Mouse (Mus musculus) embryonic facial prominence, embryonic 15.5 days (tissue): ENCODE results near the gene Tnp2. TPM values are rescaled to one million over a fixed set of nuclear protein-coding genes. Genes with fewer than 3 reads are reported as not detected.

Experiments
- ATAC-seq: fragments of 200-750 bp; cut with Nextera tagmentation; 2 replicates; pipeline ENCODE4 v1.8.0; 2017; ENCODE audit warnings: low read depth, moderate TSS enrichment; ENCODE audit not compliant: insufficient number of reproducible peaks, low FRiP score, low TSS enrichment
- H3K27ac ChIP-seq: fragments of 300-500 bp; sonication (generic); replicated peaks from 2 replicates; pipeline ENCODE4 v1.5.1; 2015; ENCODE audit warnings: mild to moderate bottlenecking, inconsistent platforms
- H3K27me3 ChIP-seq: fragments of 300-500 bp; sonication (generic); 2 replicates; pipeline ENCODE4 v1.6.1; 2015; ENCODE audit warnings: inconsistent platforms
- H3K36me3 ChIP-seq: fragments of 300-500 bp; sonication (generic); 2 replicates; pipeline ENCODE4 v1.6.1; 2015; ENCODE audit warnings: mild to moderate bottlenecking, inconsistent platforms
- H3K4me1 ChIP-seq: fragments of 300-500 bp; sonication (generic); 2 replicates; pipeline ENCODE4 v1.6.1; 2015; ENCODE audit warnings: inconsistent platforms
- H3K4me2 ChIP-seq: fragments of 300-500 bp; sonication (generic); replicated peaks from 2 replicates; pipeline ENCODE4 v1.6.1; 2015; ENCODE audit warnings: mild to moderate bottlenecking, inconsistent platforms
- H3K4me3 ChIP-seq: fragments of 300-500 bp; sonication (generic); replicated peaks from 2 replicates; pipeline ENCODE4 v1.5.1; 2015; ENCODE audit warnings: mild to moderate bottlenecking, inconsistent platforms
- H3K9ac ChIP-seq: fragments of 300-500 bp; sonication (generic); 2 replicates; pipeline ENCODE4 v1.6.1; 2015; ENCODE audit warnings: inconsistent platforms
- H3K9me3 ChIP-seq: fragments of 300-500 bp; sonication (generic); replicated peaks from 2 replicates; pipeline ENCODE4 v1.6.1; 2016; ENCODE audit warnings: inconsistent platforms
- WGBS: fragments of 180-500 bp; shearing (Covaris S2); methylation state at CpG from one replicate; pipeline ENCODE4 v1.1.7; 2015; 5-methylcytosine and 5-hydroxymethylcytosine counted together
- polyA plus RNA-seq: library from polyadenylated mRNA; unstranded; fragments of >200 nt; fragmentation: Nextera tagmentation; extraction: Ambion mirVana; gene quantifications from 2 replicates; pipeline ENCODE4 v1.2.1, GENCODE M21; 2015

The Tnp2 gene
- polyA plus RNA-seq, 1 experiment from 2014 or later: not detected

GRCm38 (mm10) chr16:10739854-10740398 is 48.5 kb downstream of the Tnp2 start:
- peak overlapping the region; percentile 28; the same call in 1 of the 2 replicates for H3K27ac ChIP-seq
- no peak overlapping the region for H3K4me3 ChIP-seq
- no peaks in the 10 kb centered on the region for H3K9me3 ChIP-seq
- H3K4me1 ChIP-seq: peaks cover 49% of the 10 kb centered on the region
- no peaks in the 10 kb centered on the region for H3K36me3 ChIP-seq
- 59% methylated on average over 9 of the region's 9 CpGs for WGBS
- H3K27me3 ChIP-seq: no peaks in the 10 kb centered on the region
- ATAC-seq: no peak
- H3K9ac ChIP-seq: no peak overlapping the region
- no peak overlapping the region for H3K4me2 ChIP-seq

DNA sequence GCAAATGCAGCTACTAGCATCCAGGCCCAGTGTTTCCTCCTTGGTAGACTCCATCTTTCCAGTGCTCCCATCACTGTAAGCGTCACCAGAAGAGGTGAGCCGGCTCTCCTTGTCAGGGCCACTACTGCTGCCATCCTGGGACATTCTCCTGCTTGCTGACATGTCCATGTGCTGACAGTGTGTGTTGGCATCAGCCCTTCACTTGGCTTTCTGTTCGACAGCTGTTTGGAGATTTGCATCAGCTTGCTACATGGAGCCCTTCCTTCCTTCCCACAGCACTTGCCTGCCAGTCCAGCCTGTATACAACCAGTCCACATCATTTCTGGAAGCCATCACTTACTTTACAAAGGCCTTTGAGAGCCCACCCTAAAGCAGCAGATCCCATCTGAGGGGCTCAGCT is 49.6 kb downstream of the Tnp2 start:
- 0 out of 2 replicates have a peak overlapping the region, but pooled peaks have one; percentile 55 for H3K27ac ChIP-seq
- peaks cover 44% of the 10 kb centered on the region for H3K4me1 ChIP-seq
- WGBS: 62% methylated on average over 3 of the region's 3 CpGs
- ATAC-seq: no peak
- no peaks in the 10 kb centered on the region for H3K27me3 ChIP-seq
- H3K36me3 ChIP-seq: no peaks in the 10 kb centered on the region
- H3K4me2 ChIP-seq: no peak overlapping the region
- no peak overlapping the region for H3K4me3 ChIP-seq
- no peaks in the 10 kb centered on the region for H3K9me3 ChIP-seq
- H3K9ac ChIP-seq: no peak overlapping the region

Other genes starting within 250 kb of the Tnp2 start
- 26.5 and 26.7 TPM in 2 replicates for gene Dexi, start 245.6 kb downstream of the Tnp2 start, polyA plus RNA-seq
- 39.6 and 42.8 TPM in 2 replicates for gene Clec16a, start 243.3 kb downstream of the Tnp2 start, polyA plus RNA-seq
- 15.3 and 15.4 TPM in 2 replicates for gene Socs1, start 3.1 kb downstream of the Tnp2 start, polyA plus RNA-seq
- not detected in 2 replicates for gene Prm3, start 2.3 kb upstream of the Tnp2 start, polyA plus RNA-seq
- not detected in 2 replicates for gene Prm2, start 7.5 kb upstream of the Tnp2 start, polyA plus RNA-seq
- gene Prm1, start 17.2 kb upstream of the Tnp2 start, polyA plus RNA-seq: not detected in 2 replicates
- not detected in 2 replicates for gene Gm11172, start 24.3 kb upstream of the Tnp2 start, polyA plus RNA-seq
- 3.0 and 3.3 TPM in 2 replicates for gene Rmi2, start 46.4 kb upstream of the Tnp2 start, polyA plus RNA-seq